Mouse (Mus musculus): ENCODE results near the gene Exoc7. TPM values are rescaled to one million over a fixed set of nuclear protein-coding genes. Genes with fewer than 3 reads are reported as not detected.

Gene Exoc7
- total RNA-seq, 1 experiment = 26.4 TPM

GRCm38 (mm10) chr11:116290556-116290955 is 16.5 kb downstream of the Exoc7 start:
- Histone ChIP-seq H3K9me3 (ENCODE audit: control insufficient read depth, insufficient read depth, low read depth, low read length) (no peaks in the 10 kb centered on the region), H3K4me3 (ENCODE audit: insufficient read depth in 1 of 2, low read depth in 1 of 2, low read length in 2 of 2, poor library complexity in 1 of 2, severe bottlenecking in 1 of 2) (no peak overlapping the region), H3K4me1 (ENCODE audit: control insufficient read depth in 2 of 2, insufficient read depth in 2 of 2, low read length in 2 of 2, poor library complexity in 1 of 2) (peaks cover 0 to 8% of the 10 kb centered on the region in 2 experiments; a peak in 2 of 4 replicates), H3K36me3 (ENCODE audit: control insufficient read depth, insufficient read depth, low read length, poor library complexity, severe bottlenecking) (peaks cover 3% of the 10 kb centered on the region; the same call in 1 of the 2 replicates), H3K27ac (ENCODE audit: insufficient read depth, low read depth, low read length, poor library complexity, severe bottlenecking) (no peak overlapping the region), H3K9ac (ENCODE audit: insufficient read depth, low read depth, low read length, poor library complexity, severe bottlenecking) (no peak overlapping the region)
- in situ Hi-C loops (cut with MboI; ENCODE audit: low sequenced_read_pairs in 2 of 2, unreplicated experiment in 2 of 2) = no loop called here
- no peak for DNase-seq (ENCODE audit: low read depth, low spot score)
- TF ChIP-seq MAFK (IDR thresholded peaks at IDR 0.05; ENCODE audit: insufficient read depth, low read depth, low read length) (no peak), ZNF384 (IDR thresholded peaks at IDR 0.05; ENCODE audit: low read depth, low read length) (no peak), ZC3H11A (IDR thresholded peaks at IDR 0.05; ENCODE audit: borderline replicate concordance, low read depth, low read length) (no peak), HCFC1 (IDR thresholded peaks at IDR 0.05; ENCODE audit: borderline replicate concordance, insufficient read depth, low read length) (no peak), CHD2 (IDR thresholded peaks at IDR 0.05; ENCODE audit: low read depth, low read length) (no peak)

GRCm38 (mm10) chr11:116287351-116287750 is 19.7 kb downstream of the Exoc7 start:
- Histone ChIP-seq H3K9me3 (ENCODE audit: control insufficient read depth, insufficient read depth, low read depth, low read length) (no peaks in the 10 kb centered on the region), H3K9ac (ENCODE audit: insufficient read depth, low read depth, low read length, poor library complexity, severe bottlenecking) (no peak overlapping the region), H3K36me3 (ENCODE audit: control insufficient read depth, insufficient read depth, low read length, poor library complexity, severe bottlenecking) (peaks cover 3% of the 10 kb centered on the region; the same call in 1 of the 2 replicates), H3K4me1 (ENCODE audit: control insufficient read depth in 2 of 2, insufficient read depth in 2 of 2, low read length in 2 of 2, poor library complexity in 1 of 2) (peaks cover 4 to 7% of the 10 kb centered on the region in 2 experiments; a peak in 2 of 4 replicates), H3K27ac (ENCODE audit: insufficient read depth, low read depth, low read length, poor library complexity, severe bottlenecking) (no peak overlapping the region), H3K4me3 (ENCODE audit: insufficient read depth in 1 of 2, low read depth in 1 of 2, low read length in 2 of 2, poor library complexity in 1 of 2, severe bottlenecking in 1 of 2) (no peak overlapping the region)
- no peak for TF ChIP-seq HCFC1 (IDR thresholded peaks at IDR 0.05; ENCODE audit: borderline replicate concordance, insufficient read depth, low read length)
- TF ChIP-seq ZC3H11A (IDR thresholded peaks at IDR 0.05; ENCODE audit: borderline replicate concordance, low read depth, low read length) = no peak
- TF ChIP-seq MAFK (IDR thresholded peaks at IDR 0.05; ENCODE audit: insufficient read depth, low read depth, low read length) = no peak
- no peak for TF ChIP-seq ZNF384 (IDR thresholded peaks at IDR 0.05; ENCODE audit: low read depth, low read length)
- no peak for TF ChIP-seq CHD2 (IDR thresholded peaks at IDR 0.05; ENCODE audit: low read depth, low read length)
- DNase-seq (ENCODE audit: low read depth, low spot score) = no peak
- in situ Hi-C loops (cut with MboI; ENCODE audit: low sequenced_read_pairs in 2 of 2, unreplicated experiment in 2 of 2) = no loop called here

- in situ Hi-C loops (cut with MboI; ENCODE audit: low sequenced_read_pairs in 2 of 2, unreplicated experiment in 2 of 2) = no loop called here
These were observed 21.3 kb downstream of the Exoc7 start for GRCm38 (mm10) chr11:116285770-116286191.

GRCm38 (mm10) chr11:116283982-116284381 is 23.1 kb downstream of the Exoc7 start:
- Histone ChIP-seq H3K36me3 (ENCODE audit: control insufficient read depth, insufficient read depth, low read length, poor library complexity, severe bottlenecking) (peaks cover 3% of the 10 kb centered on the region; the same call in 1 of the 2 replicates), H3K4me1 (ENCODE audit: control insufficient read depth in 2 of 2, insufficient read depth in 2 of 2, low read length in 2 of 2, poor library complexity in 1 of 2) (peaks cover 5 to 12% of the 10 kb centered on the region in 2 experiments; a peak in 2 of 4 replicates), H3K9me3 (ENCODE audit: control insufficient read depth, insufficient read depth, low read depth, low read length) (no peaks in the 10 kb centered on the region), H3K27ac (ENCODE audit: insufficient read depth, low read depth, low read length, poor library complexity, severe bottlenecking) (no peak overlapping the region), H3K9ac (ENCODE audit: insufficient read depth, low read depth, low read length, poor library complexity, severe bottlenecking) (no peak overlapping the region), H3K4me3 (ENCODE audit: insufficient read depth in 1 of 2, low read depth in 1 of 2, low read length in 2 of 2, poor library complexity in 1 of 2, severe bottlenecking in 1 of 2) (no peak overlapping the region)
- no peak for TF ChIP-seq ZNF384 (IDR thresholded peaks at IDR 0.05; ENCODE audit: low read depth, low read length)
- no peak for TF ChIP-seq ZC3H11A (IDR thresholded peaks at IDR 0.05; ENCODE audit: borderline replicate concordance, low read depth, low read length)
- no peak for TF ChIP-seq HCFC1 (IDR thresholded peaks at IDR 0.05; ENCODE audit: borderline replicate concordance, insufficient read depth, low read length)
- TF ChIP-seq MAFK (IDR thresholded peaks at IDR 0.05; ENCODE audit: insufficient read depth, low read depth, low read length) = no peak
- TF ChIP-seq CHD2 (IDR thresholded peaks at IDR 0.05; ENCODE audit: low read depth, low read length) = no peak
- in situ Hi-C loops (cut with MboI; ENCODE audit: low sequenced_read_pairs in 2 of 2, unreplicated experiment in 2 of 2) = no loop called here
- DNase-seq (ENCODE audit: low read depth, low spot score) = no peak

More at GRCm38 (mm10) chr11:116285770-116286191, 21.3 kb downstream of the Exoc7 start:
- no peak overlapping the region for H3K9ac ChIP-seq (ENCODE audit: insufficient read depth, low read depth, low read length, poor library complexity, severe bottlenecking)
- H3K4me1 ChIP-seq (ENCODE audit: control insufficient read depth in 2 of 2, insufficient read depth in 2 of 2, low read length in 2 of 2, poor library complexity in 1 of 2) = peaks cover 5 to 12% of the 10 kb centered on the region in 2 experiments; a peak in 2 of 4 replicates
- H3K9me3 ChIP-seq (ENCODE audit: control insufficient read depth, insufficient read depth, low read depth, low read length) = no peaks in the 10 kb centered on the region
- no peak overlapping the region for H3K27ac ChIP-seq (ENCODE audit: insufficient read depth, low read depth, low read length, poor library complexity, severe bottlenecking)
- peaks cover 3% of the 10 kb centered on the region; the same call in 1 of the 2 replicates for H3K36me3 ChIP-seq (ENCODE audit: control insufficient read depth, insufficient read depth, low read length, poor library complexity, severe bottlenecking)
- TF ChIP-seq CHD2 (IDR thresholded peaks at IDR 0.05; ENCODE audit: low read depth, low read length) = no peak
- H3K4me3 ChIP-seq (ENCODE audit: insufficient read depth in 1 of 2, low read depth in 1 of 2, low read length in 2 of 2, poor library complexity in 1 of 2, severe bottlenecking in 1 of 2) = no peak overlapping the region
- DNase-seq (ENCODE audit: low read depth, low spot score) = no peak
